35 mouse cellular contexts compared by ENCODE assay signal in the genomic region with DNA sequence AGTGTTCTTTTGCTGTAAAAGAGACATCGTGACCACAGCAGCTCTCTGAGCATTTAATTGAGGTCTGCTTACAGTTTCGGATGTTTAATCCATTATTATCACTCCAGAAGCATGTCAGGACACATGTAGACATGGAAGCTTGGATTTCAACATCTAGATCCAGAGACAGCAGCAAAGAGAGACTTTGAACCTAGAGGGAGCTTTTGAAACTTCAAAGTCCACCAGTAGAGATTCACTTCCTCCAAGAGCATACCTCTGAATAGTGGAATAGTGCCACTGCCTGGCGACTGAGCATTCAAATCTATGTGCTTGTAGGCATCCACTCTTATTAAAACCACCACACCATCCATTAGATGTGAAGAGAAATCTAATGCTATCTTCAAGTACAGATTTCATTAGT.
"Had no signal": no experiment of that assay in that cellular context is flagged by ENCODE, and none has a peak within 500 bp of the region (broad histone marks: within the 10 kb centered on the region; RNA-seq: fewer than 3 reads in every experiment).

No protein-coding gene starts in this region.

- H3K4me2 ChIP-seq: heart, embryonic 11.5 days; heart, embryonic 12.5 days; heart, embryonic 13.5 days; heart, embryonic 15.5 days; hindbrain, embryonic 12.5 days; hindbrain, embryonic 13.5 days; hindbrain, embryonic 14.5 days; hindbrain, embryonic 15.5 days; intestine, embryonic 15.5 days; kidney, embryonic 15.5 days had no signal

- H3K27me3 ChIP-seq: heart, embryonic 12.5 days; heart, embryonic 13.5 days; heart, embryonic 15.5 days; hindbrain, embryonic 12.5 days; hindbrain, embryonic 13.5 days; hindbrain, embryonic 15.5 days; intestine, embryonic 15.5 days; kidney, embryonic 15.5 days had no signal

- H3K9me3 ChIP-seq: heart, embryonic 10.5 days; heart, embryonic 12.5 days; heart, embryonic 13.5 days; heart, embryonic 15.5 days; hindbrain, embryonic 10.5 days; hindbrain, embryonic 12.5 days; hindbrain, embryonic 13.5 days; hindbrain, embryonic 15.5 days; intestine, embryonic 15.5 days; kidney, embryonic 15.5 days had no signal

- DNase-seq: heart, postnatal 10 days; heart, postnatal 14 days; heart, postnatal 36 days; heart, postnatal 4 days; kidney, adult 11 months; kidney, adult 18-20 months; kidney, adult 2 months; kidney, adult 8-10 months; kidney, adult 9 months; kidney, postnatal 10 days; kidney, postnatal 14 days; kidney, postnatal 25 days; kidney, postnatal 36 days; kidney, postnatal 4 days; layer of hippocampus, adult 9-11 months; layer of hippocampus, postnatal 36 days had no signal

- H3K4me3 ChIP-seq: heart, embryonic 10.5 days; heart, embryonic 12.5 days; heart, embryonic 13.5 days; heart, embryonic 15.5 days; hindbrain, embryonic 10.5 days; hindbrain, embryonic 12.5 days; hindbrain, embryonic 13.5 days; hindbrain, embryonic 15.5 days; intestine, embryonic 15.5 days; kidney, embryonic 15.5 days; layer of hippocampus, adult 2 months had no signal

- ATAC-seq: hindbrain, embryonic 16.5 days; hindbrain, postnatal 0 days; inflammation-experienced regulatory T-cells, adult 6 months; intestine, embryonic 15.5 days; intestine, embryonic 16.5 days; intestine, postnatal 0 days had no signal

- H3K4me1 ChIP-seq: heart, embryonic 10.5 days; heart, embryonic 12.5 days; heart, embryonic 13.5 days; heart, embryonic 15.5 days; hindbrain, embryonic 10.5 days; hindbrain, embryonic 13.5 days; hindbrain, embryonic 15.5 days; intestine, embryonic 15.5 days; kidney, embryonic 15.5 days had no signal

- H3K9ac ChIP-seq: heart, embryonic 12.5 days; heart, embryonic 13.5 days; heart, embryonic 15.5 days; hindbrain, embryonic 12.5 days; hindbrain, embryonic 13.5 days; hindbrain, embryonic 14.5 days; hindbrain, embryonic 15.5 days; intestine, embryonic 15.5 days; kidney, embryonic 15.5 days had no signal

- H3K36me3 ChIP-seq: heart, embryonic 10.5 days; heart, embryonic 12.5 days; heart, embryonic 13.5 days; heart, embryonic 15.5 days; hindbrain, embryonic 10.5 days; hindbrain, embryonic 12.5 days; hindbrain, embryonic 13.5 days; hindbrain, embryonic 15.5 days; intestine, embryonic 15.5 days; kidney, embryonic 15.5 days had no signal

- H3K27ac ChIP-seq: heart, embryonic 10.5 days; heart, embryonic 13.5 days; heart, embryonic 15.5 days; hindbrain, embryonic 10.5 days; hindbrain, embryonic 12.5 days; hindbrain, embryonic 13.5 days; hindbrain, embryonic 14.5 days; hindbrain, embryonic 15.5 days; hindbrain, postnatal 0 days; intestine, embryonic 15.5 days; kidney, embryonic 15.5 days; kidney, postnatal 0 days; layer of hippocampus, adult 2 months had no signal
